Mouse (Mus musculus) heart, adult 2 months (tissue): ENCODE results near the gene Cnnm1. TPM values are rescaled to one million over a fixed set of nuclear protein-coding genes. Genes with fewer than 3 reads are reported as not detected.

Experiments used
- DNase-seq, 2 experiments: peaks; one replicate each; pipeline ENCODE4 v3.0.0; 2021
- H3K27ac ChIP-seq: fragments of 200-600 bp; 2 replicates; pipeline ENCODE4 v1.8.1; 2022
- H3K27me3 ChIP-seq: fragments of 200-500 bp; 2 replicates; pipeline ENCODE4 v1.6.1; 2012; ENCODE audit warnings: mild to moderate bottlenecking, low read length, inconsistent platforms, mixed read lengths; ENCODE audit not compliant: control insufficient read depth, insufficient read depth
- H3K36me3 ChIP-seq: fragments of 200-500 bp; 2 replicates; pipeline ENCODE4 v1.6.1; 2012; ENCODE audit warnings: low read length, inconsistent platforms; ENCODE audit not compliant: control insufficient read depth, insufficient read depth
- H3K4me1 ChIP-seq: fragments of 200-500 bp; 2 replicates; pipeline ENCODE4 v1.6.1; 2011; ENCODE audit warnings: low read length; ENCODE audit not compliant: control insufficient read depth, insufficient read depth
- H3K4me3 ChIP-seq: fragments of 200-600 bp; 2 replicates; pipeline ENCODE4 v1.8.1; 2022
- H3K79me2 ChIP-seq: fragments of 200-500 bp; replicated peaks from 2 replicates; pipeline ENCODE4 v1.6.1; 2012; ENCODE audit warnings: mild to moderate bottlenecking, inconsistent platforms, low read length, moderate library complexity, mixed read lengths; ENCODE audit not compliant: control insufficient read depth, insufficient read depth
- H3K9ac ChIP-seq: fragments of 200-500 bp; 2 replicates; pipeline ENCODE4 v1.6.1; 2012; ENCODE audit warnings: low read depth, mild to moderate bottlenecking, control low read depth, inconsistent platforms, low read length, mixed read lengths
- CTCF ChIP-seq: fragments of 200-600 bp; IDR thresholded peaks from 2 replicates; pipeline ENCODE4 v1.8.1; 2022; ENCODE audit warnings: antibody characterized with exemption, mild to moderate bottlenecking, moderate library complexity
- EP300 ChIP-seq: fragments of 200-500 bp; IDR thresholded peaks from 2 replicates; pipeline ENCODE4 v1.6.1; 2011; ENCODE audit warnings: low read depth, low read length, control low read depth; ENCODE audit not compliant: insufficient read depth
- POLR2A ChIP-seq: fragments of 200-500 bp; IDR thresholded peaks from 2 replicates; pipeline ENCODE4 v1.6.1; 2011; ENCODE audit warnings: mild to moderate bottlenecking, low read depth, low read length, control low read depth; ENCODE audit not compliant: insufficient read depth
- WGBS: fragments of 180-500 bp; shearing (Covaris S2); methylation state at CpG from one replicate; pipeline ENCODE4 v1.1.7; 2018; 5-methylcytosine and 5-hydroxymethylcytosine counted together
- intact Hi-C: fragments of 180-260 bp; cut with DNase I; formaldehyde crosslinking; loops from one replicate; pipeline ENCODE4 v1.15.1; 2025
- polyA plus RNA-seq: library from polyadenylated mRNA; depleted of rRNA; stranded (reverse); fragments of >200 nt; gene quantifications from 2 replicates; pipeline ENCODE4 v1.2.3, GENCODE M21; 2012
- total RNA-seq, 2 experiments: library from RNA; stranded (reverse); gene quantifications; 2 replicates each; pipeline ENCODE4 v1.2.3; 2021

Cnnm1 gene
- total and polyA plus RNA-seq, 3 experiments, result 0.04 to 0.05 (median 0.05) TPM

DNA sequence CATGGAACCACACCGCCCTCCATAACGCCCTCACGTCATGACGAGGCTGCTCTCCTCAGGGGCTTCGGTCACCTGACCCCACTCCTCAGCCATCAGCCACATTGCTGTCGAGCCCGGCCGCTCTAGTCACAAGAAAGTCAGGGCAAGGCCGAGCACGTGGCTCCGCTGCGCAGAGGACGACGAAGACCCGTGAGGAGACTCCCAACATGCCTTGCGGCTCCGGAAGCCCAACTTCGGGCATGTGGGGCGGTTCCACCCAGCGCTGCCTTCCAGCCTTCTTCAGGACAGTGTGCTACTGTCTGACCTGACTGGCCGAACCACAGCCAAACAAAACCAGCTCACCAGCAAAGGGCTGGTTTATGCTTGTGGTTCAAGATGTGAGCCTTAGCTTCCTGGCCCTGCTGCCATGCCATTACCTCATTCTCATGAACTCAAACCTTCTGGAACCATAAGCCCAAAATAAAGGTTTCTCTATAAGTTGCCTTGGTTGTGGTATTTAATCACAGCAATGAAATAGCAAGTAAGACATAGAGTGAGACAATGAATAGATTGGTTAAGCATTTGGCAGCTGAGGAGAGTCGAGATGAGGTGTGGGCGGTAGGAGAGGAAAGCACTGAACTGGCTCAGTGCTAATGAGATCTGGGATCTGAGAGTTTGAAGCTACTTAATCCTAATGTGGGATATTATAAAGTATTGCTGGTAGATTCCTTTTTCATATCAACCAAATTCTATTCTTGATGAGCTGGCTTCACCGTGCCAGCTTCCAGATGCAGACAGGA lies 12.6 kb upstream of the Cnnm1 start:
- Histone ChIP-seq H3K4me1 (no peaks in the 10 kb centered on the region), H3K4me3 (no peak overlapping the region), H3K9ac (no peak overlapping the region), H3K27ac (no peak overlapping the region), H3K27me3 (peaks cover 1% of the 10 kb centered on the region; the same call in 1 of the 2 replicates), H3K79me2 (no peaks in the 10 kb centered on the region), H3K36me3 (no peaks in the 10 kb centered on the region)
- DNase-seq, result no peak
- intact Hi-C loops, result no loop called here
- WGBS, result 81% methylated on average over 24 of the region's 24 CpGs
- TF ChIP-seq CTCF, result no peak
- TF ChIP-seq EP300, result no peak
- TF ChIP-seq POLR2A, result no peak

DNA sequence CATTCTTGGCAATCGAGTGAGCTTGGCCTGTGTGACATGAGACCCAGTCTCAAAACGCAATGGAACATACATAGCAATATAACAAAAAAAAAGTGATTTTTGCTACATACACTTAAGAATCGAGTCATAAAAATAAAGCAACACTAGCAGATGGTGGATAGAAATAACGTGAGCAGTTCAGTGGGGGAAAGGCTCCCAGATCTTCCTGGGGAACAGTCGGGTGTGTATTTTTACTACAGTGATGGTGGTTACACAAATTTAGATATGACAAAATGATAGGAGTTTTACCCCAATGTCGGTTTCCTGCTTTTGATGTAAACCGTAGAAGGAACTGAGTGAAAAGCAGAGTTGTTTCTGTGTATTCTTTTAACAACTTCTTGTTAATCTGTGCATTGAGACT lies 990 bp upstream of the Cnnm1 start:
- Histone ChIP-seq H3K79me2 (no peaks in the 10 kb centered on the region), H3K4me1 (no peaks in the 10 kb centered on the region), H3K9ac (no peak overlapping the region), H3K4me3 (no peak overlapping the region), H3K27me3 (peaks cover 16% of the 10 kb centered on the region), H3K27ac (no peak overlapping the region), H3K36me3 (no peaks in the 10 kb centered on the region)
- TF ChIP-seq EP300 (no peak), POLR2A (no peak), CTCF (no peak)
- intact Hi-C loops, result no loop called here
- DNase-seq, result no peak
- WGBS, result 80% methylated on average over 7 of the region's 7 CpGs

DNA sequence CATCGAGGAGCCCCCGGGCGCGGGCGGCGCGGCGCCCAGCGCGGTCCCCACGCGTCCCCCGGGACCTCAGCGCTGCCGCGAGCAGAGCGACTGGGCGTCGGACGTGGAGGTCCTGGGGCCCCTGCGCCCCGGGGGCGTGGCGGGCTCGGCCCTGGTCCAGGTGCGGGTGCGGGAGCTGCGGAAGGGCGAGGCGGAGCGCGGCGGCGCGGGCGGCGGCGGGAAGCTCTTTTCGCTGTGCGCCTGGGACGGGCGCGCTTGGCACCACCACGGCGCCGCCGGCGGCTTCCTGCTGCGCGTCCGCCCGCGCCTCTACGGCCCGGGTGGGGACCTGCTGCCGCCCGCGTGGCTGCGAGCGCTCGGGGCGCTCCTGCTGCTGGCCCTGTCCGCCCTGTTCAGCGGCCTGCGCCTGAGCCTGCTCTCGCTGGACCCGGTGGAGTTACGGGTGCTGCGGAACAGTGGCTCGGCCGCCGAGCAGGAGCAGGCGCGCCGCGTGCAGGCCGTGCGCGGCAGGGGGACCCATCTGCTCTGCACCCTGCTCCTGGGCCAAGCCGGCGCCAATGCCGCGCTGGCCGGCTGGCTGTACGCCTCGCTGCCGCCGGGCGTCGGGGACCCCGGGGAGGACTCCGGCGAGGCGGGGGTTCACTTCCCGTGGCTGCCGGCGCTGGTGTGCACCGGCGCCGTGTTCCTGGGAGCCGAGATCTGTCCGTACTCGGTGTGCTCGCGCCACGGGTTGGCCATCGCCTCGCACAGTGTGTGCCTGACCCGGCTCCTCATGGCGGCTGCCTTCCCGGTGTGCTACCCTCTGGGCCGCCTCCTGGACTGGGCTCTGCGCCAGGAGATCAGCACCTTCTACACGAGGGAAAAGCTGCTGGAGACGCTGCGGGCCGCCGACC lies 778 bp downstream of the Cnnm1 start:
- Histone ChIP-seq H3K4me1 (no peaks in the 10 kb centered on the region), H3K79me2 (no peaks in the 10 kb centered on the region), H3K27ac (no peak overlapping the region), H3K4me3 (peak overlapping the region; percentile 42), H3K27me3 (peaks cover 16% of the 10 kb centered on the region), H3K36me3 (no peaks in the 10 kb centered on the region), H3K9ac (no peak overlapping the region)
- no peak for TF ChIP-seq CTCF
- DNase-seq, result peak; percentile 11 to 22
- 1% methylated on average over 115 of the region's 118 CpGs for WGBS
- intact Hi-C loops, result no loop called here

DNA sequence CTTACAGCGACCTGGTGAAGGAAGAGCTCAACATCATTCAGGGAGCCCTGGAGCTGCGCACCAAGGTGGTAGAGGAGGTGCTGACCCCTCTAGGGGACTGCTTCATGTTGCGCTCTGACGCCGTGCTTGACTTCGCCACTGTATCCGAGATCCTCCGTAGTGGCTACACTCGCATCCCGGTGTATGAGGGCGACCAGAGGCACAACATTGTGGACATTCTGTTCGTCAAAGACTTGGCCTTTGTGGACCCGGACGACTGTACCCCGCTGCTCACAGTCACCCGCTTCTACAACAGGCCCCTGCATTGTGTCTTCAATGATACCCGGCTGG lies 1.4 kb downstream of the Cnnm1 start:
- no peak overlapping the region for H3K4me3 ChIP-seq
- DNase-seq, result no peak

DNA sequence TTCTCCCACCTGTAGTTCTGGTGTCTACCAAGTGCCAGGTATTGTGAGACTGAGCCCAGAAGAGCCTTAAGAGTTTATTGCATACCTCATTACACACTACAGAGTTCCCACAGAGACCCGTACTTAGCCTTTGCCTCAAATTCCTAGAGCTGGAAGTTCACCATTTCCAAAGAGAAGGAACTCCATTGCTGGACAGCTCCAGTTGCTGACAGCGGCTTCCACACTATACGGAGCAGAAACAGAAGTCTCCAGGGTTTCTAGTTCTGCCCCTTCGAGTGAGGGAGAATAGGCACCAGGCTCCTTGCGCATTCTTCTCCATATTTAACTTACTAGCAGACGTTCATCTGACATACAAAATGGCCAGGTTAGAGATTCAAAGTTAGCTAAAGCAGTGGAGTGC lies 2.0 kb downstream of the Cnnm1 start:
- DNase-seq, result no peak
- Histone ChIP-seq H3K27ac (no peak overlapping the region), H3K36me3 (no peaks in the 10 kb centered on the region), H3K79me2 (no peaks in the 10 kb centered on the region), H3K4me1 (no peaks in the 10 kb centered on the region), H3K9ac (no peak overlapping the region), H3K4me3 (no peak overlapping the region), H3K27me3 (peaks cover 16% of the 10 kb centered on the region)
- intact Hi-C loops, result no loop called here
- WGBS, result 20% methylated on average over 6 of the region's 6 CpGs
- TF ChIP-seq POLR2A (no peak), EP300 (no peak), CTCF (no peak)

More for the DNA sequence above, 1.4 kb downstream of the Cnnm1 start:
- peaks cover 16% of the 10 kb centered on the region for H3K27me3 ChIP-seq
- no peak overlapping the region for H3K27ac ChIP-seq
- H3K36me3 ChIP-seq, result no peaks in the 10 kb centered on the region
- no peak overlapping the region for H3K9ac ChIP-seq
- no peaks in the 10 kb centered on the region for H3K79me2 ChIP-seq
- no peaks in the 10 kb centered on the region for H3K4me1 ChIP-seq
- no peak for TF ChIP-seq POLR2A
- TF ChIP-seq CTCF, result no peak
- intact Hi-C loops, result no loop called here
- 16% methylated on average over 17 of the region's 17 CpGs for WGBS

DNA sequence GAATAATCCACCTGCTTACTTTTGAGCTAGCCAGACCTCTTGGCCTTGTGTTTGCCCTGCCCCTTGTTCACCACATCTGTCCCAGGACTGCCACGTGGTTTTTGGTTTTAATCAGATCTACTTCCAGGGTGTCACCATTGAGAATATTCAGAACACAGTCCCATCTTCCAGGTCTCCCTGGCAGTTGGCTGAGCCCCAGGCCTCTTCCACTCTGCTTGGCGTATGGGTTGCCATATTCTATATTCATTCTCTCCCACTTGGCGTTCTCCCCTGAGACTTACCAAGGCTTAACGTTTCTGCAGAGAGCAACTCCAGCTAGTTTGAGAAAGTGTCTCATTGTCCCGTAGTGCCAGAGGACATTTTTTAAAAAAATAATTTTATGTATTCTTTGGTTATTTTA lies 2.7 kb downstream of the Cnnm1 start:
- TF ChIP-seq EP300, result no peak
- TF ChIP-seq CTCF, result no peak
- TF ChIP-seq POLR2A, result no peak
- Histone ChIP-seq H3K9ac (no peak overlapping the region), H3K27me3 (peaks cover 16% of the 10 kb centered on the region), H3K4me3 (no peak overlapping the region), H3K4me1 (no peaks in the 10 kb centered on the region), H3K27ac (no peak overlapping the region), H3K79me2 (no peaks in the 10 kb centered on the region), H3K36me3 (no peaks in the 10 kb centered on the region)
- DNase-seq, result no peak
- intact Hi-C loops, result no loop called here
- WGBS, result 82% methylated on average over 5 of the region's 5 CpGs
